8 mouse cellular contexts compared by ENCODE assay signal in the genomic region with DNA sequence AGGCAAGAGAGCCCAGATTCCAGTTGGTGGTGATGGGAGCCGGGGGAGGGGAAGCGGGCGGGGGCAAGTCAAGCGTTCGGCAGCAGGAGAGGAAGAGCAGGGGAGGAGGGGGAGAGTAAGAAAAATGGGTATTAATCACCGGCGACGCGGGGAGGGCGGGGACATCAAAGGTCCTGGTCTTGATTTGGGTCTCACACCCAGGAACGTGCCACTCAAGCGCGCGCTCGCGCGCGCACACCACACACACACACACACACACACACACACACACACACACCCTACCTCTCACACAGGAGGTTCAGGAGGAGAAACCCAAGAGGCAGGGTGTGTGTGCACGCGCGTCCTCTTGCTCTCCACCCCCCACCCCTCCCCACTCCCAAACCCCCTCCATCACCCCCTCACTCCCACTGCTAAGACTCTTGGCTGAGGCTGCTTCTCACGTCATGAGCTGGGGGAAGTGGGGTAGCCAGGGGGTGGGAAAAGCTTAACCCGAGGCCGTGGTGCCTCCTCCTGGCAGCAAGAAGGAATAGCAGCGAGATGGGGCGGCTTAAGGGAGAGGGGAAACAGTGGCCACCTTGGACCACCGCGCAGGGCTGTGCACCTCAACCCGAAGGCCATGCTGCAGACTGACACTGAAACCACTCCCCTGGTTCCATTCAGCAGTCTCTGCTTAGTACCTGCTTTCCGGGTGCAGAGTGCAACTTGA. TPM values are rescaled to one million over a fixed set of nuclear protein-coding genes. Genes with fewer than 3 reads are reported as not detected.
DNase-seq lines count a peak whose midpoint lies in the region.

A gene (minus strand): TSS at position 321 of the 706 bp plus-strand sequence.

- WGBS in limb, embryonic 10.5 days, result 1% methylated on average over 19 of the region's 30 CpGs

- peak; percentile 66 for DNase-seq in layer of hippocampus, adult 11-12 months (ENCODE audit: low spot score)
- DNase-seq in layer of hippocampus, adult 9-10 months (ENCODE audit: low spot score), result no peak
- DNase-seq in embryo, embryonic 10.5 days (ENCODE audit: low spot score), result peak; percentile 75
- DNase-seq in heart, postnatal 4 days, result peak; percentile 9
- DNase-seq in limb, embryonic 10.5 days (ENCODE audit: low spot score), result peak; percentile 60
- DNase-seq in neural tube, embryonic 10.5 days (ENCODE audit: extremely low spot score, low spot score), result peak; percentile 61
- DNase-seq in adrenal gland, adult (ENCODE audit: inconsistent age in 2 of 2, low spot score in 1 of 2), result no peak
- DNase-seq in adrenal gland, postnatal 36 days, result no peak

- H3K27me3 ChIP-seq in limb, embryonic 10.5 days (ENCODE audit: low read depth, poor library complexity, severe bottlenecking), result peaks cover 58% of the 10 kb centered on the region

- no peaks in the 10 kb centered on the region for H3K9me3 ChIP-seq in limb, embryonic 10.5 days (replicated peaks)

- H3K27ac ChIP-seq in limb, embryonic 10.5 days, result no peak within 1 kb of the TSS

- peaks cover 21% of the 10 kb centered on the region for H3K4me1 ChIP-seq in limb, embryonic 10.5 days

- no peaks in the 10 kb centered on the region for H3K36me3 ChIP-seq in limb, embryonic 10.5 days

- H3K4me3 ChIP-seq in limb, embryonic 10.5 days, result peak within 1 kb of the TSS; percentile 57

RNA-seq across cellular contexts. Expression of the gene that starts here (rescaled TPM):
- total RNA-seq in heart, postnatal 4 days (2021), result under 1 TPM; 0.05 to 0.17 TPM
- polyA plus RNA-seq in limb, embryonic 10.5 days (2016; fragmentation: Nextera tagmentation; extraction: Ambion mirVana), result 0.03 TPM in 1 of 2 replicates, not detected in the other
- under 1 TPM; 0.23 to 0.40 TPM for total RNA-seq in adrenal gland, postnatal 36 days (2021)

Comparison
In these comparisons a context has a peak if more than half of its experiments do, and no peak if none do; other contexts are left out.
1. DNase-seq: peak in layer of hippocampus, adult 11-12 months (single experiment), embryo, embryonic 10.5 days (single experiment) and neural tube, embryonic 10.5 days (single experiment); none in layer of hippocampus, adult 9-10 months (single experiment), adrenal gland, adult (0 of 2) and adrenal gland, postnatal 36 days (0 of 2).
2. Peak in DNase-seq in heart, postnatal 4 days; RNA of the gene not detected or under 1 TPM.
3. Peak in DNase-seq and H3K4me3 ChIP-seq in limb, embryonic 10.5 days; RNA of the gene not detected or under 1 TPM.